Mouse (Mus musculus) kidney, postnatal 4 days (tissue): ENCODE data around the gene Srsf3.
A peak's percentile ranks its signal among the peaks of the same experiment; 100 is the strongest.
"Not testable (repeated sequence)": the region's sequence is repeated elsewhere in the genome, so short reads cannot be mapped to it uniquely, and the experiment has no call there.

Experiments
- DNase-seq, 2 experiments: peaks; one replicate each; pipeline ENCODE4 v3.0.0; 2021; ENCODE audit warnings: mixed read lengths in 2 of 2

The Srsf3 gene

GRCm38 (mm10) chr17:29067416-29067815 lies 35.0 kb downstream of the Srsf3 start:
- DNase-seq = not testable (repeated sequence)

- DNase-seq = no peak
These were observed 35.4 kb downstream of the Srsf3 start for GRCm38 (mm10) chr17:29067847-29068246.

DNA sequence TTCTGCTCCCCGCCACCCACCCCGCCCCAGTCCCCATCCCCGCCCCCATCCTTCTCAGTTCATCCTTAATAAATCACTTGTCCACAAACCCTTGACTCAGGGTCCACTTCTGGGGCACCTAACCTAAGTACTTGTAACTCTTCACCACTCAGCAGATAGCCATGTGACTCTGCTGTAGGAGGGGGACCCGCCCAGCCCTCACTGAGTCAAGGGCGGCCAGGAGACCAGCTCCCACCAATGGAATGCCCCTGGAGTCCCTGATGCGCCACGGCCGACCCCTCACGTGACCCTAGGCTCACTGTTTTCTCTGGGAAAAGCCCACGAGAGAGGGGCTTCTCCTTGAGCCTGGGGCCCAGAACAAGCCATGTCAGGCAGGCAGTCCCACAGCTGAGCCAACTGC lies 36.6 kb downstream of the Srsf3 start:
- peak; percentile 47 to 70 for DNase-seq

- DNase-seq = no peak
These were observed 39.4 kb downstream of the Srsf3 start for GRCm38 (mm10) chr17:29071820-29072219.

DNA sequence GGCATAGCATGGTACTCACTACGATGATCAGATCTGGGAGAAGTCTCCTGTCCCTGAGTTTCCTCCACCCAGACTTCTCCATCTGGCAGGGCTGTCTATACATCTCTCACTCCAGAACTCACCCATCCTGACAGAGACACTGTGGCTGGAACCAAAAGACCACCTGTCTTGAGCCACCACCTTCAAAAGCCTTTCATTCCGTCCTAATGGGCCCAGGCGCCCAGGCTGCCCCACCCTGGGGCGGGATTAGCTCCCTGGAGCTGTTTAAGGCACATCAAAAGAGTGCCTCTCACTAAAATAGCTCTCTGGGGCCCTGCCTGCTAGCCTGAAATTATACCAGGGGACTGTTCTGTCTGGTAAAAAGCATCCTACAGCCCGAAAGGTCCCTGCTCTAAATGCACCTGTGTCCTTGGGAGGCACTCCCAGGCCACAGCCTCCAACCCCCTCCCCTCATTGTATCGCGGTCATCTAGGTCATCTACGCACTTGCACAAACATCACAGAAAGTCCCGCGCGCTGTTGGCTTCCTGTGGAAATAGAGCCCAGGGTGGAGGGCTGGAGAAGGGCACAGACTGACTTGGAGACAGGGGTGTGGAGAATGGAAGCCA lies 40.4 kb downstream of the Srsf3 start:
- DNase-seq = no peak

DNA sequence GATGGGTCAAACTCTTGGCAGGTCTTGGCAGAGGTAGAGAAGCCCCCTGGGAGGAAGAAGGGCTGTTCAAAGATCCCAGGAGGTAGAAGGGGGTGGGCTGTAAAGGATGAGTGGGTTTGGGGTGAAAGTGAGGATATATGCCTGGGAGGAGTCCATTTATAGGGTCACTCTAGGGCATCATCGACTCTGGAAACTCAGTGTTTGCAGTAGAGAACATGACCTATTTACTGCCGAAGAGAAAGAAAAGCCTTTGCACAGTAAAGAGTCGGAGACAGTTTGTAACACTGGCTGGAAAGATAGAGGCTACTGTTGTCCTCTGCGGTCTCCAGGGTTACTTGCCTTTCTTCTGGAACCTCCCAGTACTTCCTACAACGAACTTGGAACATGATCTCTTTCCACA lies 40.9 kb downstream of the Srsf3 start:
- DNase-seq = no peak

GRCm38 (mm10) chr17:29074085-29074484 lies 41.7 kb downstream of the Srsf3 start:
- DNase-seq = no peak

GRCm38 (mm10) chr17:29076235-29076634 lies 43.8 kb downstream of the Srsf3 start:
- no peak for DNase-seq

GRCm38 (mm10) chr17:29077786-29078509 lies 45.5 kb downstream of the Srsf3 start:
- DNase-seq = peak; percentile 63 to 70

- DNase-seq = peak; percentile 39 to 53
These were observed 46.3 kb downstream of the Srsf3 start for GRCm38 (mm10) chr17:29078519-29079383.

GRCm38 (mm10) chr17:29080758-29081617 lies 48.6 kb downstream of the Srsf3 start:
- DNase-seq = peak in 1 of 2 experiments; percentile 27

DNA sequence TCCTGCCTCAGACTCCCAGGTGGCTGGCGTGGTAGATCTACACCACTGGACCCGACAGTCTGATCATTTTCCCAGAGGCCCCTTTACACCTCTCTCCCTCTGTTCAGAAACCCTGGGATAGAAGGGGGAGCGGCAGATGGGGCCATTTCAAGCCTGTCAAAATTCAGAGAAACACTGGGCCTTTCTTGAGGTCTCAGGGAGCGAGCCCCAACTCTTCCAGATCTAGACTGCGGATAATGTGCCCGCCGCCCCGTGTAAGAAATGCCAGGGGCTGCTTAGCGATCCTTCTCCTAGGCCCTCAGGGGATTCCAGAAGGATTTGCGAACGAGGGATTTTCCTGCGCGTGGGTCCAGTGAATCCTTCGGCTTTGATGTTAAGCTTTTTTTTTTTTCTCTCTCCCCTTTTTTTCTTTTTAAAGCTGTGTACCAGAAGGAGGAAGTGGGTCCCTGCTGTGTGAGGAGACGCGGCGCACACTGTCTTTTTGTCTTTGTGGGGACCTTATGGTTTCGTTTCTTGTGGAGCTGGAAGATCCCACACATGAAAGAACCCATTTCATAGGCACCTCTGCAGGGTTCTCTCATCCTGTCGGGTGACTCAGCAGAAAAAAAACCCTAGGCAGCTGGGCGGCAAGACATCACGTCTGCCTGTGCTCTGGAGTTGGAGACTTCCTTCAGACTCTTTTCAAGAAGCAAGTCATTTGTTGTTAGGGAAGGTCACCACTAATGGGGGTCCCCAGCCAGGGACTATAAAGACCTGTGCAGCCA lies 49.4 kb downstream of the Srsf3 start:
- DNase-seq = peak in 1 of 2 experiments; percentile 15

- DNase-seq = no peak
These were observed 51.2 kb downstream of the Srsf3 start for GRCm38 (mm10) chr17:29083586-29083985.

GRCm38 (mm10) chr17:29084656-29085055 lies 52.2 kb downstream of the Srsf3 start:
- DNase-seq = no peak

DNA sequence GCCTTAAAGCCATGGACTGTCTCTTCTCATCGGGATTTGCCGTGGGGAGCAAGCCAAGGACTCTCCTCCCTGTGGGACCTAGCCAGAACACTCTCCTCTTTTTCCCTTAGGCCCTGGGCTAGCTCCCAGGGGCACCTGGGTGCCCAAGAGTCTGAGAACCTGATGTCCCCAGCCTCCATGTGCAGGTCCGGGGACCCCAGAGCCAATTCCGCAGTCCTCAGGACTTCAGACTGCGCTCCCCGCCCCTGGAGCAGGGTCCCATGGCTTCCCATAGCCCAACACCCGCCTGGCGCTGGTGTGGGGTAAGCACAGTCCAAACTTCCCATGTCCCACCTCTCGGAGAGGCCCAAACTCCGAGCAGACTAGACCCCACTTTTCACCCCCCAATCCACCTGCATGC lies 52.8 kb downstream of the Srsf3 start:
- no peak for DNase-seq

GRCm38 (mm10) chr17:29086916-29087315 lies 54.5 kb downstream of the Srsf3 start:
- no peak for DNase-seq

DNA sequence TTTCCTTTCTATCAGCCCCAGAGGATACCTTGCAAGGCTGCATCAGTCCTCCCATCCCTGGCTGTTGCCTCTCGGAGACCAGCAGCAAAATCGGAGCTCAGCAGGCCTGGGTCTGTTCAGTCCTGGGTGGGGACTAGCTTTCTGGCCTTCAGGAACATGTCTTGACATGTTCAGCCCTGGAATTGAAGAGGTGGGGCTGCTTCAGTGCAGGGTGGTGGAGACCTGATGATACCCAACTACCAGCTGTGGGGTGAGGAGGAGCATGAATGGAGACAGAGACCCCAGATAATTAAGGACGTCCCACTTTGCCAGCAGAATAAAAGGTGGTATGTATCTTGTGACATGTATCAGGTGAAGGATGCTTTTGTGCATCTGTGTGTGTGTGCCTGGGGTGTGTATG lies 58.3 kb downstream of the Srsf3 start, which contains the start of gene Cdkn1a:
Gene Cdkn1a, plus strand, starts transcription at position 201 of the 400 bp plus-strand sequence.
- no peak for DNase-seq

GRCm38 (mm10) chr17:29091348-29091944 lies 59.0 kb downstream of the Srsf3 start:
- no peak for DNase-seq

DNA sequence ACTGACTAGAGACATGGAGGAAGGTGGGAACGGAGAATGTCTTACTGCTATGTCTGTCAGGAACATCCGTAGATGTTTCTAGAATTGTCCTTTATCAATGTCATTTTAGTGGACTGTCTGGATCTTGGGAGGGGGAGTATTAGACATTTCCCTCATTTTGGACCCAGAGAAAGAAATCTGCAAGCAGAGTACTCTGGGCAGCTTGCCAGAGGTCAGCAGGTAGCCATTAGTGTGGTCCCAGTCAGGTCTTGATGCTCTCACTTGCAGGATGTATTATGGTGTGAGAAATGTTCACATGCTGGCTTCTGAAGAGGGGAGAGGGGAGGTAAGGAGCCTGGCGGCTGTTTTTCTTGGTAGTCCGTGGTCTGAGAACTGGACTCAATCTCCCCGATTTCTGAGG lies 60.1 kb downstream of the Srsf3 start:
- no peak for DNase-seq
